Mouse (Mus musculus): ENCODE data around the gene Fcrlb. TPM values are rescaled to one million over a fixed set of nuclear protein-coding genes. Genes with fewer than 3 reads are reported as not detected.

Fcrlb gene
- 0.08 and 0.18 TPM in 2 replicates for polyA plus RNA-seq (2012; rRNA removed)
- not detected in 2 replicates for polyA plus RNA-seq (2014; fragmentation: Nextera tagmentation; extraction: Ambion mirVana)

- 78% methylated on average over 5 of the region's 5 CpGs for WGBS
- Histone ChIP-seq H3K9me3 (ENCODE audit: control insufficient read depth, low read length) (no peaks in the 10 kb centered on the region), H3K4me1 (ENCODE audit: control insufficient read depth, insufficient read depth, low read length) (peaks cover 5% of the 10 kb centered on the region; the same call in 1 of the 2 replicates), H3K27ac (replicated peaks; ENCODE audit: low read depth, low read length) (no peak within 1 kb of the TSS), H3K4me3 (replicated peaks; ENCODE audit: low read length) (no peak within 1 kb of the TSS), H3K4me2 (replicated peaks; ENCODE audit: low read depth, low read length, severe bottlenecking) (no peak within 1 kb of the TSS), H3K36me3 (ENCODE audit: control insufficient read depth, insufficient read depth, low read length) (no peaks in the 10 kb centered on the region), H3K27me3 (ENCODE audit: control insufficient read depth, insufficient read depth, low read length) (peaks cover 13% of the 10 kb centered on the region), H3K9ac (ENCODE audit: low read depth, low read length, severe bottlenecking) (no peak within 1 kb of the TSS)
- ATAC-seq (ENCODE audit: low FRiP score, low read depth) (no peak), DNase-seq (ENCODE audit: low spot score) (no peak)
- TF ChIP-seq POLR2A (IDR thresholded peaks at IDR 0.05; ENCODE audit: borderline replicate concordance, extremely low read depth, insufficient read depth, insufficient read length), result no peak
Measured at GRCm38 (mm10) chr1:170912891-170913615, at the start of gene Fcrlb. Gene Fcrlb (minus strand): TSS chr1:170912941.

- Histone ChIP-seq H3K27ac (replicated peaks; ENCODE audit: low read depth, low read length) (no peak overlapping the region), H3K4me2 (replicated peaks; ENCODE audit: low read depth, low read length, severe bottlenecking) (no peak overlapping the region), H3K27me3 (ENCODE audit: control insufficient read depth, insufficient read depth, low read length) (no peaks in the 10 kb centered on the region), H3K4me3 (replicated peaks; ENCODE audit: low read length) (no peak overlapping the region), H3K9ac (ENCODE audit: low read depth, low read length, severe bottlenecking) (no peak overlapping the region), H3K36me3 (ENCODE audit: control insufficient read depth, insufficient read depth, low read length) (no peaks in the 10 kb centered on the region), H3K4me1 (ENCODE audit: control insufficient read depth, insufficient read depth, low read length) (peaks cover 4% of the 10 kb centered on the region; the same call in 1 of the 2 replicates), H3K9me3 (ENCODE audit: control insufficient read depth, low read length) (no peaks in the 10 kb centered on the region)
- DNase-seq (ENCODE audit: low spot score), result no peak
- TF ChIP-seq POLR2A (IDR thresholded peaks at IDR 0.05; ENCODE audit: borderline replicate concordance, extremely low read depth, insufficient read depth, insufficient read length), result no peak
- WGBS, result 76% methylated on average over 2 of the region's 2 CpGs
- no peak for ATAC-seq (ENCODE audit: low FRiP score, low read depth)
Measured at GRCm38 (mm10) chr1:170962301-170962700, 49.6 kb upstream of the Fcrlb start.

- no peak for DNase-seq (ENCODE audit: low spot score)
- no peak for TF ChIP-seq POLR2A (IDR thresholded peaks at IDR 0.05; ENCODE audit: borderline replicate concordance, extremely low read depth, insufficient read depth, insufficient read length)
- WGBS, result 76% methylated on average over 6 of the region's 6 CpGs
Measured at GRCm38 (mm10) chr1:170961101-170961500, 48.4 kb upstream of the Fcrlb start.

GRCm38 (mm10) chr1:170959791-170960190 is 47.0 kb upstream of the Fcrlb start:
- Histone ChIP-seq H3K4me2 (replicated peaks; ENCODE audit: low read depth, low read length, severe bottlenecking) (no peak overlapping the region), H3K4me3 (replicated peaks; ENCODE audit: low read length) (no peak overlapping the region), H3K27ac (replicated peaks; ENCODE audit: low read depth, low read length) (no peak overlapping the region), H3K9ac (ENCODE audit: low read depth, low read length, severe bottlenecking) (no peak overlapping the region), H3K27me3 (ENCODE audit: control insufficient read depth, insufficient read depth, low read length) (no peaks in the 10 kb centered on the region), H3K9me3 (ENCODE audit: control insufficient read depth, low read length) (no peaks in the 10 kb centered on the region), H3K36me3 (ENCODE audit: control insufficient read depth, insufficient read depth, low read length) (no peaks in the 10 kb centered on the region), H3K4me1 (ENCODE audit: control insufficient read depth, insufficient read depth, low read length) (peaks cover 4% of the 10 kb centered on the region; the same call in 1 of the 2 replicates)
- WGBS, result 64% methylated on average over 2 of the region's 2 CpGs
- ATAC-seq (ENCODE audit: low FRiP score, low read depth) (no peak), DNase-seq (ENCODE audit: low spot score) (no peak)
- no peak for TF ChIP-seq POLR2A (IDR thresholded peaks at IDR 0.05; ENCODE audit: borderline replicate concordance, extremely low read depth, insufficient read depth, insufficient read length)

More at GRCm38 (mm10) chr1:170961101-170961500, 48.4 kb upstream of the Fcrlb start:
- peaks cover 4% of the 10 kb centered on the region; the same call in 1 of the 2 replicates for H3K4me1 ChIP-seq (ENCODE audit: control insufficient read depth, insufficient read depth, low read length)
- H3K36me3 ChIP-seq (ENCODE audit: control insufficient read depth, insufficient read depth, low read length), result no peaks in the 10 kb centered on the region
- H3K9ac ChIP-seq (ENCODE audit: low read depth, low read length, severe bottlenecking), result no peak overlapping the region
- H3K9me3 ChIP-seq (ENCODE audit: control insufficient read depth, low read length), result no peaks in the 10 kb centered on the region
- no peak overlapping the region for H3K4me3 ChIP-seq (replicated peaks; ENCODE audit: low read length)
- no peak overlapping the region for H3K4me2 ChIP-seq (replicated peaks; ENCODE audit: low read depth, low read length, severe bottlenecking)
- H3K27me3 ChIP-seq (ENCODE audit: control insufficient read depth, insufficient read depth, low read length), result no peaks in the 10 kb centered on the region
- no peak for ATAC-seq (ENCODE audit: low FRiP score, low read depth)
- H3K27ac ChIP-seq (replicated peaks; ENCODE audit: low read depth, low read length), result no peak overlapping the region

DNA sequence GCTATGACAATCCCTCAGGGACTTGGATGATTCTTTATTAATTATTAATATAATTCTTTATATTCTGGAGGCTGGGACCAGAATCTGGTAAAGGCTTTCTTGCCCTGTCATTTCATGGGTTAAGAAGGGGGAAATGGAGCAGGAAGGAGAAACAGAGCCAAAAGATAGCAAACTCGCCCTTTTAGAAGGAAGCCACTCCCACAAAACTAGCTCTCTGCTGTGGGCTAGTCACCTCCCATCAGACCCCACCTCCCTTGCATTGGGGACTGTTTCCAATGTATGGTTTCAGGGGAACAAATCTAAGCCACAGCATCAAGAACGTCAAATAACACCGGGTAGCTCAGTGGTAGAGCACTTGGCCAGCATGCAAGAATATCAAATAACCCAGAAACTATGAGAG is 45.5 kb upstream of the Fcrlb start:
- no peak for TF ChIP-seq POLR2A (IDR thresholded peaks at IDR 0.05; ENCODE audit: borderline replicate concordance, extremely low read depth, insufficient read depth, insufficient read length)
- no peak for ATAC-seq (ENCODE audit: low FRiP score, low read depth)

More for the DNA sequence above, 45.5 kb upstream of the Fcrlb start:
- Histone ChIP-seq H3K9me3 (ENCODE audit: control insufficient read depth, low read length) (no peaks in the 10 kb centered on the region), H3K4me1 (ENCODE audit: control insufficient read depth, insufficient read depth, low read length) (peaks cover 2% of the 10 kb centered on the region; the same call in 1 of the 2 replicates), H3K4me2 (replicated peaks; ENCODE audit: low read depth, low read length, severe bottlenecking) (no peak overlapping the region), H3K9ac (ENCODE audit: low read depth, low read length, severe bottlenecking) (no peak overlapping the region), H3K27me3 (ENCODE audit: control insufficient read depth, insufficient read depth, low read length) (no peaks in the 10 kb centered on the region), H3K36me3 (ENCODE audit: control insufficient read depth, insufficient read depth, low read length) (no peaks in the 10 kb centered on the region), H3K4me3 (replicated peaks; ENCODE audit: low read length) (no peak overlapping the region), H3K27ac (replicated peaks; ENCODE audit: low read depth, low read length) (no peak overlapping the region)
- no peak for DNase-seq (ENCODE audit: low spot score)
- 52% methylated on average over 3 of the region's 3 CpGs for WGBS

All from limb, embryonic 14.5 days (tissue).